Mouse (Mus musculus): ENCODE results near the gene Slc35g3.

GRCm38 (mm10) chr11:69789431-69789830 lies 27.7 kb upstream of the Slc35g3 start:
- TF ChIP-seq CTCF (IDR thresholded peaks at IDR 0.05; ENCODE audit: low read depth) (no peak), EP300 (IDR thresholded peaks at IDR 0.05; ENCODE audit: low read depth) (no peak)

All from liver, postnatal 0 days (tissue).